Mouse (Mus musculus) liver, postnatal 0 days (tissue): ENCODE results near the gene Xkr8.

Experiments
- CTCF ChIP-seq: sonication (generic); IDR thresholded peaks from 2 replicates; pipeline ENCODE4 v1.5.1; 2016; ENCODE audit warnings: antibody characterized with exemption, low read depth
- EP300 ChIP-seq: IDR thresholded peaks from 2 replicates; pipeline ENCODE4 v1.6.1; 2016; ENCODE audit warnings: antibody characterized with exemption, low read depth, mild to moderate bottlenecking

- no peak for TF ChIP-seq EP300
- TF ChIP-seq CTCF, result no peak
Observed at GRCm38 (mm10) chr4:132746911-132747517, 14.7 kb upstream of the Xkr8 start.
